Mouse (Mus musculus) kidney, adult 18-20 months (tissue): ENCODE results near the gene Vps29.

ENCODE experiments used
- DNase-seq: peaks from one replicate; pipeline ENCODE4 v3.0.0; 2021

Vps29 gene

DNA sequence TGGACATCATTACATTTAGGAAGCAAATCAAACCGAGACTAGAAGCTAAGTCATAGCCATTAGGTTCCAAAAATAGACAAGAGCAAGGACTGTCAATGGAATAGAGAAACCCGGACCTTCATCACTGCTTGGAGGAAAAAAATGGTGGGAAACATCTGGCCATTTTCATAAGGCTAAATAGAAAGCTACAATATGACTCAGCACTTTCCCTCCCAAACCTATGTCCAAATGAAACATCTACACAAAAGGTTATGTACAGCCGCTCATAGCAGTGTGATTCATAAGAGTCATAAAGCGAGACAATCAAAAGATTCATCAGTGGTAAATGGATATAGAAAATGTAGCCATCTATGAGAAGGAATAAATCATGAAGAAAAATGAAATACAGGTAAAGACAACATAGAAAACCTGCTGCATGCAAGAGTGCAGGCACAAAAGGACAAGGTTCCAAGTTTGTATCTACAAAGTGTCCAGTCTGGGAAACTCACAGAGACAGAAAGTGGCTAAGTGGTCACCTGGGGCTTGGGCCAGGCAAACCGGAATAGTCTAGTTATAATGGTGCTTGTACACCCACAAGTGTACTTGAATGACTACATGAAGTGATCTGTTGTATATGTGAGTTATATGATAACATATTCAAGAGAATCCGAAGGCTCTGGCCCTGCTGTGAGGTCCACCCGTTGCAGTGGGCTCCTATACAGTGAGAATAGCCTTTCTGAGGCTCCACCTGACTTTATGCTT, 17.4 kb upstream of the Vps29 start:
- no peak for DNase-seq

DNA sequence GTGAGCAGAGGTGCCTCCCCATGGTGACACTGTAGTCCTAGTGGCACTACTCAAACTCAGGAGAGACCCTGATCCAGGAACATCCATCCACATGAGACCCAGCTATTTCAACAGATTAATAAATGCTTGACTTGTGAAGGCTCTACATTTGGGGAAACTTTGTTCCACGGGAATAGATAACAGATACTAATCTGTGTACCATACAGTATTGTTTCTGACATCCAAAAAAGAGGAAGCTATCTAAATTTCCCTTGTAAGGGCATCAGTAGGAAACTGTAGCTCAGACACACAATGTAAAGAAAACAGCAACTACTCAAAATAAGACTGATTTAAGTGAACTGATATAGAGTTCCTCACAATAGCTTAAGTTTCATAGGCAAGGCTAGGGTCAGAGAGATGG, 11.3 kb upstream of the Vps29 start:
- no peak for DNase-seq

DNA sequence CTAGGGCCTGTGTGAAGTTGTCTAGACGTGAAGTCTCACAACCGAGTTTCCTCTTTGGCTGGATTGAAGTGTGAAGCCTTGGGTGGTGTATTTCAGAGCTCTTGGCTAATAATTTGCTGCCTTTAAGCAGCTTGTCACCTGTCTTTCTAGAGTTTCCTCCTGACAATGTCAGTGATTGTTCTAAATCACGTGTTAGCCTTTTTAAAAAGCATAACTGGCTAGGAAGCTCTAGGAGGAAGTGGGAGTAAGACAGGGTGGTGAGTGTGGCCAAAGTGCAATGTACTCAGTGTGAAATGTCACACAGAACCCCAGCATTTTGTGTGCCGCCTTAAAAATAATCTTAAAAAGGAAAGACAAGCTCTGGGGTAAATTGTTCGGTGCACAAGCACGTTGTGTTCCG, 10.4 kb upstream of the Vps29 start:
- no peak for DNase-seq

DNA sequence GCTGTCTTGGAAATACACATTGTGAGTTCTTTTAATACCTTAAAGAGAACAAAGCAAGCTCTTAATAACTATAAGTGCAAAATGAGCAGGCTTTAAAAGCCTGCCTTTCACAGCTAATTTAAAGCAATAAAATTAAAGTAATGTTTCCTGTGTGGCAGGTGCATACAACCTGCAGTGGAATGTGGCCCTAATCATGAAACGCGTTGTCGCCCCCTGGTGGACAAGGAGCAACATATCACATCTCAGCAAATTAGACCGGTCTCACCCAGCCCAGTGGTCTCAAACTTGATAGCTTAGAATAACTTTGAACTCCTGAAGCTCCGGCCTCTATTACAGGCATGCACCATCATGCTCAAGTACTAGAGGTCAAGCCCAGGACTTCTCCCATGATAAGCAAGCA, 9.9 kb upstream of the Vps29 start:
- peak; percentile 78 for DNase-seq

DNA sequence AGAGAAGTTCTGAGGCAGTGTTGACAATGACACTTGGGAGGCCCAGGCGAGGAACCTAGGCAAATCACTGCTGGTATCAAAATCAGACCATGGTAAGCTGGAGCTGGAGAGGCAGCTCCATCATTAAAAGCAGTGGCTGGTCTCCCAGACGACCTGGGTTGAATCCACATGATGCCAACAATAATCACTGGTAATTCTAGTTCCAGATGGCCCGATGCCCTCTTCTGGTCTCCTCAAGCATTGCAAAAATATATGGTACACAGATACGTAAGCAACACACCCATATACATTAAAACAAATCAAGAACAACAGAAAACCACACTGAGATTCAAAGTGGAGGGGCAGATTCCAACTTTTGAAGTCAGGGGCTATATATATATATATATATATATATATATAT, 8.4 kb upstream of the Vps29 start:
- DNase-seq = no peak

DNA sequence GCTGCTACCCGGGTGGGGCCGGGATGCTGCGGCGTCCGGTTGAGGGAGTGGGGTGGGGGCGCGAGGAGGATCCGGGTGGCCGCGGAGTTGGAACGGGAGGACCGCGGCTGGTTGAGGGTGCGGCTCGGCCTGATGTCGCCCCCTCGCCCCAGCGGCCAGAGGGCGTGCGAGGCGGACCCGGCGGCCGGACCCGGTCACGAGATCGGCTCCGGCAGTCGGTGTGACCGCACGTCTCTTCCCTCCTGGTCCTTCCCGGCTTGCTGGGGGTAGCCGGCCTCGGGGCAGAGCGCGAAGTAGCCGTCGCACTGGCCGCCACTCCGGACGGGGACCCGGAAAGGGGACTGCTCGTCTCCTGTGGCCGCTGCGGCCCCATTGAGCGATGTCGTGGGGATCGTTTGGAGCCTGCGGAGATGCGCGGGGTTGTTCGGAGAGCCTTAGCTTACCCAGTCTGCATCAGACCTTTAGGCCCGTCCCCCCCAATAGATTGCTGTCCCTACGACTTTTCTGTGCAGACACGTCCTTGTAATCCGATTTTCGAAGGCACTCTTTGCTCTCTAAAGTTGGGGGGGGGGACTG, 411 bp downstream of the Vps29 start:
- no peak for DNase-seq

DNA sequence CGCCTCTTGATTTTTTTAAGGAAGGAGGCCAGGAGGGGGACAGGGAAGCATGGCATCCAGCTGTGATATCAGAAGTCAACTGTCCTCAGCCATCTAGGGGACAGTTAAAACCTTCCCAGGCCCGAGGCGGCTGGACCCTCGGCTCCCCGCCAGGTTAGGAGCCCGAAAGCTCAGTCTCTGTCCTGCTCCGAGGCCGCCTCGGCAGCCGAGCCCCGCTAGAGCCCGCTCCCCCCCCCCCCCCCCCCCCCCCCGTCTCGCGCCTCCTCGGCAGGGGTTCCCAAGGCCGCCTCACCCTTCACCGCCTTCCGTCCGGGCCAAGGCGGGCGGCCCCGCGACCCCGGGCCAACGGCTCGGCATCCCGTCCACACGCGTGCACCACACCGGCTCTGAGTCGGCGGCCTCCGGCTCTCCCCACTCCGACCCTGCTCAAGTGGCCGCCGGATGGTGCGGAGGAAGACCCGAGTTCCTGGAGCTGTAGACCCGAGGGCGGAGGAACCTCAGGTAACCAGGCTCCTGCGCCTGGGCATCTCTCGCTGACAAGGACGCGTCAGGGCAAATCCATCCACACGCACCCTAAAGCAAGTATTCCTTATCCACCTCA, 17.5 kb downstream of the Vps29 start, which contains the start of gene Gpn3:
Gene Gpn3 (plus strand): TSS at position 286 of the 601 bp plus-strand sequence.
- no peak for DNase-seq

DNA sequence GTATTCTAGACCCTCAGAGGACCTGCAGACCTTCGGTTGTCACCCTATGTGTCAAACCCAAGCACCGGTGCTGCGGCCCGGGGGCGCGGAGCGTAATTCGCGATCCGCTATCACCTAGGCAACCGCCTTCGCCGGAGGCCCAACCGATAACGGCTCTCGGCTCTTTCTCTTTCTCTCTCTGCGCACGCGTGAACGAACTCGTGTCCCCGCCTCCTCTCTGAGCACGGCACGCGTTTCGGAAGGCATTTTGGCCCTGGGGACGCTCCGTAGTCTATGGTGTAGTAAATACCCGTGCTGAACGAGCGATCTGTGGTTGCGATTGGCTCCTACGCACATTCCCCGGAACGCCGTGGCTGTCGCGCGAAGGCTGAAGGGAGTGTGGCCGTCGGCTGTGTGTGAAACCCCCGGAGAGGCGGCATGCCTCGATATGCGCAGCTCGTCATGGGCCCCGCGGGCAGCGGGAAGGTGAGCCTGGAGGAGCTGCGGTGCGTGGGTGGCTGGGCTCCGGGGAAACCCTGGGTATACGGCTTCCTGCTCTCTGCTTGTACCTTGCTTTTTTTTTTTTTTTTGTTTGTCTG, 18.1 kb downstream of the Vps29 start, which contains the start of gene Fam216a:
Gene Fam216a (minus strand): TSS at position 173 of the 578 bp plus-strand sequence.
- peak; percentile 99 for DNase-seq

DNA sequence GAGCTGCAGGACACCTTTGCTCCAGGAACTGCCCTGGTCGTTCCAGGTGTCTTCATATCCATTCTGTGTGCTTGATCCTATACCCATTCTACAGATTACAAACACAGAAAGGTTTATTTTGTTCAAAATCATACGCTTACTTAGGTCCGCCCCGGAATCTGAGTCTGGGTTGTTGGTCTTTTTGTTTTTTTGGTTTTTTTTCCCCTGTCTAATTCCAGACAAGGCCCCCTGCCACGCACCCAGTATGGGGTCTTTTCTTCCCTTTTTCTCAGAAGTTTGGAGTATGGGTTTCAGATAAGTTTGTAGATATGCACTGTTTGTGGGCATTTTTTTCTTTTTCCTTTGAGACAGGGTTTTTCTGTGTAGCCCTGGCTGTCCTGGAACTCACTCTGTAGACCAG, 18.7 kb downstream of the Vps29 start:
- DNase-seq = no peak

DNA sequence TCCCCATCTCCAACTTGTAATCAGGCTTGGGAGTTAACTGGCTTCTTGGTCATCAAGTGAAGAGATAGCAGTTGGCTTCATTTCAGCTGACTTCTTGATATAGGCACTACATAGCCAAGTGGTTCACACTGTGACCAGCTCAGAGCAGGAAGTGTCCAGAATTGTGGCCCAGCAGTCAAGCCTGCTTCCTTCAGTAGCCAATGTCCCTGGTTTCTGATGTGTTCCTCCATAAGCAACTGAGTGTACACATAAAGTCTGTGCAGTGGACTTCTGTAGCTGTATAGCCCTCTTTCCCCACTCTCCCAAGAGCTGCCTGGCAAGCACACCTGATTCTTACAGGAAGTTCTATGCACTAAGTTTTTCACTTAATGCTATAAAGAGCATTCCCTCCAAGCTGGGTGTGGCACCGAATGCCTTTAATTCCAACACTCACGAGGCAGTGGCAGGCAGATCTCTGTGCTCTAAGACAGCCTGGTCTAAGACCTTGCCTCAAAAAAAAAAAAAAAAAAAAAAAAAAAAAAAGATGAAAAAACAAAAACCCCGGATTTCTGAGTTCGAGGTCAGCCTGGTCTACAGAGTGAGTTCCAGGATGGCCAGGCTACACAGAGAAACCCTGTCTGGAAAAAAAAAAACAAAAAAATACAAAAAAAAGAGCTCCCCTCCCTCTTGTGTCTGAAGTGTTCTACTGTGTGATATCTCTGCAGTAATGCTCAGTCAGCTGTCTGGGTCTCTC, 23.1 kb downstream of the Vps29 start:
- DNase-seq = no peak

DNA sequence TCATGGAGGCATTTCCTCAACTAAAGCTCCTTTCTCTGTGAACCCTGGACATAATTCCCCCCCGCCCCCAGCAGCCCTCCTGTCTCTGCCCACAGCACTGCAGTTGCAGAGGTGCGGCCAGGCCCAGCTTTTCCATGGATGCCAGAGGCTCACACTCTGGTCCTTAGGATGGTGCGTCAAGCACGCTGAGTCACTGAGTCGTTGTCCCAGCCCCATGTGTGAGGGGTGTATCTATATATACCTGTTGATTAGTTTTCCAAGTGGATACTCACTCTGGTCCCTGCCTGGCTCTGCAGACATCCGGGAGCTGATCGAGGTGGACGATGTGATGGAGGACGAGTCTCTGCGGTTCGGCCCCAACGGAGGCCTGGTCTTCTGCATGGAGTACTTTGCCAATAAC, 24.0 kb downstream of the Vps29 start:
- no peak for DNase-seq

DNA sequence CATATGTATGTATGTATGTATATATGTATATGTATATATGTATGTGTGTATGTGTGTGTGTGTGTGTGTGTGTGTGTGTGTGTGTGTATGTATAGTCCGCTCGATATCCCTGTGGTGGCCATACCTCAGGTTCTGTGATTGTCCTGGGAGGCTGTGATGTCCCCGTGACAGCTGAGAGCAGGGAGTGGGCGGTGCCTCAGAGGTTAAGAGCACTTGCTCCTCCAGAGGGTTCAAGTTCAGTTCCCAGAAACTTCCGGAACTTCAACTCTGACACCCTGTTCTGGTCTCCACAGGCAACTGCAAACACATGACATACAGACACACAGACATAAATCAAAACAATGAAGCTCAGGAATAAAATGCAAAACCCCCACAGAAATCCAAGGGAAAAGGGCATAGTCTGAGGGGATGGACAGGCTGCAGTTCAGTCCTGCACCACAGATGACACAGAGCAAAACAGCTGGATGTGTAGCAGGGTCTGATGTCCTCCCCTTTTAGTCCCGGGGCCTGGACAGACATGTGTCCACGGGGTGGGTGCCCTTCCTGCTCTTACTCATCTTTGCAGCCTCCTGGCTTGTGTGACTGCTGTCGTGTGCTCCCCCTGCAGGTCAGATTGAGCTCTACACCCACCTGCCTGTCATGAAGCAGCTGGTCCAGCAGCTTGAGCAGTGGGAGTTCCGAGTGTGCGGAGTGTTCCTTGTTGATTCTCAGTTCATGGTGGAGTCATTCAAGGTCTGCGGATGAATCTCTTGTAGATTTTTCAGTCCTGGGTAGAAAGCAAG, 25.4 kb downstream of the Vps29 start:
- peak; percentile 78 for DNase-seq

DNA sequence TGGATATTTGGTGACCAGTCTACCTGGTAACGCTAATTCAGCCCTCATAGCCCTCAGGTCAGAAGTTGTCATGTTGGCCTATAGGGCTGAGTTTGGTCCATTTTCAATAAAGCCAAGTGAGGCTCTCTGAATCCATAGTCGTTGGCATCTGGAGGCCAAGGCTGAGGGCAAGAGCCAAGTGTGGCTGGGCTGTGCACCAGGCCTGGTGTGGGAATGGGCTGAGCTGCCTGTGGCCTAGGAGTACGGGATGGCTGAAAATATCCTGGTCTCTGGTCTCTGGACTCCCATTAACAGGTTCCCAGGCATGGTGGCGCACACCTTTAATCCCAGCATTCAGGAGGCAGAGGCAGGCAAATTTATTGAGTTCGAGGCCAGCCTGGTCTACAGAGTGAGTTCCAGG, 35.8 kb downstream of the Vps29 start:
- no peak for DNase-seq

DNA sequence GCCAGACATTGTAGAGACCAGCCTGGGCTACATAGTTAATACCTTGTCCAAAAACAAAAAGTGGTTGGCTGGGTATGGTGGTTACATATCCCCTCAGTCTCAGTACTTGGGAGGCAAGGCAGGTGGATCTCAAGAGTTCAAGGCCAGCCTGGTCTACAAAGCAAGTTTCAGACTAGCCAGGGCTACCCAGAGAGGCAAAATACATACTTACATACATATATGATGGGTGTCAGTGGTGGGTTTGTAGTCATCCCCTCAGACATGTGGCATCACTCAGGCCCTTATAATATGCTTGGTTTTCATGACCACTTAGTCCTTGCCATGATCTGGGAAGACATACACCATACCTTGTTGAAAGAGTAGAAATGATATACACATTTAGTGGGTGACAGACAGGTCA, 36.5 kb downstream of the Vps29 start:
- no peak for DNase-seq

DNA sequence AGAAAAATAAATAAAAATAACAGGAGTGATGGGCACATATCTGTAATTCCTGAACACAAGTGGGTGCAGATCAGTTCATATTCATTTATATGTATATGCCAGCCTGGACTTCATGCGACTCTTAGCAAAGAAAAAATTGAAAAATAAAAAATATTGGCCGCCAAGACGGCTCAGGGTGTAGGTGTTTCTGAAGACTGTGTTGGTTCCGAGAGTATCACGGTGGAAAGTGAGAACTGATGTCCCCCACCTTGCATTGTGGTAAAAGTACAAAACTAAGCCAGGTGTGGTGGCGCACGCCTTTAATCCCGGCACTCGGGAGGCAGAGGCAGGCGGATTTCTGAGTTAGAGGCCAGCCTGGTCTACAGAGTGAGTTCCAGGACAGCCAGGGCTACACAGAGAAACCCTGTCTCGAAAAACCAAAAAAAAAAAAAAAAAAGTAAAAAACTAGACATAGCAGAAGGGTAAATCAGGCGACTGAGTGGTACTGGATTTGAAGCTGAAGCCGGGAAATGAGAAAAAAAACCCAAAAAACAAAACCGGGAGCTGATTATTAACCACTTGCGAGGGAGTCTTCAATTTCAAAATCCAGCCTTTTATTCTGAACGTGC, 37.1 kb downstream of the Vps29 start:
- DNase-seq = no peak

DNA sequence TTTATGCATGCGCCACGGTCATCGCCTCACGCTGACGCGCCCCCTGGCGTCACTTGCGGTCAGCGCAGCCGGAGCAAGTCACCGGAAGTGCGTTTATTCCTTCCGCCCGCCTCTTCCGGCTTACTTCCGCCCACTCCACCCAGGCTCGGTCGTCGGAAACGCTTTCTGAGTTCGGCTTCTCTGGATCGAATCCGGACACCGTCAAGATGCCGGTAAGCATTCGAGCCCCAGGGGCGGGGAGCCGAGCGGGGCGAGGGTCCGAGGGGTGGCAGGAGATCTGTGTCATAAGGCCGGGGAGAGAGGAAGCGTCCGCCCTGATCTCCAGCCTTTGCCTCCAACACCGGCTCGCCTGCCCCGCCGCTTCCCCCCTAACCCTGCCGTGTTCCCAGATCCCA, 37.6 kb downstream of the Vps29 start, which contains the start of gene Arpc3:
Gene Arpc3 (plus strand): TSS at position 93 of the 395 bp plus-strand sequence.
- DNase-seq = peak; percentile 94

DNA sequence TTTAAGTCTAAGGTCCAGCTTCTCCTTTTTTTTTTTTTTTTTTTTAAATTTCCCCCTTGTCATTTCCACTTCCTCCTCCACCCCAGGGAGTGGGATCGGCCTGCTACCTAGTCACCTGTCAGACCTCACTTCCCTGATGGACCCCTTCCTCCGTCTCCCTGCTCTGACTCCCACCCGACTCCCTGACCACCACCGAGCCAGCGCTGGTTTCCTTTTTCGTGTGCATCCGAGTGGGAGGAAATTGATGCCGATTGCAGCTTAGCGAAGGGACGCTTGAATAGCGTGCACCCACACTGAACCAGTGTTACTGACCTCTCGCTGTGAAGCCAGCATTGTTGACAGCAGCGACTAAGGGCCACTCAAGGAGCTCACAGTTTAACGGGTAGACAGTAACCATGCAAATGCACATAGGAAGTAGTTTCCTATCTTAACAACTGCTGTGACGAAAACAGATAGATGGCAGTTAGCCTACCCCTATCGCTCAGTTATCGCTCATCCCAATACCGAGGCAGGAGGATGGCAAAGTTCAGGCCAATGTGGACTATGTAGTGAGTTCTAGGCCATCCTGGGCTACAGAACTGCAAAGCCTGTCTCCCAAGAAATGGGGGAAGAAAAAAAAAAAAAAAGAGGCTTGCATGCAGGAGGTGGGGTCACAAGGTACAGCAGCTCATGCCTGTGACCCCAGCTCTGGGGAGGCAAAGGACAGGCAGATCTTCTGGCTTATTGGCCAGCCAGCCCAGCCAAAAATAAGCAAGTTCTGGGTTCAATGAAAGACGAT, 38.2 kb downstream of the Vps29 start:
- peak; percentile 35 for DNase-seq

DNA sequence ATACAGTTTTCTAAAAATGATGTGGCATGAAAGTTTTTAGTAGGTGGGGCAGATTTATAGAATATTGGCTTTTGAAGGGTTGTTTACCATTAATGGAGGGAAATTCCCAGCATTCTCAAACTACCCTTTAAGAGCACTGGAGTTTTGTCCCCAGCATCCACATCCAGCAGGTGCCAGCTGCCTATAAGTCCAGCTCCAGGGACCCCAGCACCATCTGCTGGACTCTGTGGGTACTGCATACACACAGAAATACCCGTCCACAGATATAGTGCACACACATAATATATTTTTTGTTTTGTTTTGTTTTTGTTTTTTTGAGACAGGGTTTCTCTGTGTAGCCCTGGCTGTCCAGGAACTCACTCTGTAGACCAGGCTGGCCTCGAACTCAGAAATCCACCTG, 39.7 kb downstream of the Vps29 start:
- DNase-seq = peak; percentile 85

DNA sequence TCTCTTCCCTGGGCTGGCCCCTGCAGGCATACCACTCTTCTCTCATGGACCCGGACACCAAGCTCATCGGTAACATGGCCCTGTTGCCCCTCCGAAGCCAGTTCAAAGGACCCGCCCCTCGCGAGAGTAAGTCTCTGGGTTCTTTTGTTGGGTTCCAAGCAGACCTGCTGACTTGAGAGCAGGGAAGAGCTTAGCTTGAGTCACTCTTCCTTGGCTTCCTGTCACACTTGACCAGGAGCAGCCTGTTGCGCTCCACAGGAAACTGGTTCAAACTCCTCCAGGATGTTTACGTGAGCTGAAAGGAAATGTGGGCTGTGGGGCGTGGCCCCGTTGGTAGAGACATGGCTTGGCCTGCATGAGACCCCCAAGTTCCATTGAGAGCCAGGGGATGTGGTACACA, 42.6 kb downstream of the Vps29 start:
- peak; percentile 55 for DNase-seq

DNA sequence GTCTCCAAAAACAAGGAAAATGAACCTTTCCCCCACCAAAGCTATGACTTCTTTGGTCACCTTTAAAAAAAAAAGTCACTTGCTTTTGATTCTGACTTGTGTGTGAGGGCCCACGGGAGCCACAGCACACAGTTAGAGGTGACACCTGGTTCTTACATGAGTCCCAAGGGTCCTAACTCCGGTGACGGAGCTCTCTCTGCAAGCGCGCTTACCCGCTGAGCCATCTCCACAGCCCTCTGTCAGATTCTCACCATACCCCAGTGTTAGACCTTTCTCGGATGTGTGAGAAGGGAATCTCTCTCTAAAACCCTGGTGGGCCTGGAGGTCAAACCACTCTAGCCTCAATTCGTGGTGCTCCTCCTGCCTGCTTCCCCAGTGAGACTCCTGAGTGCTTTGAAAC, 43.3 kb downstream of the Vps29 start:
- no peak for DNase-seq

DNA sequence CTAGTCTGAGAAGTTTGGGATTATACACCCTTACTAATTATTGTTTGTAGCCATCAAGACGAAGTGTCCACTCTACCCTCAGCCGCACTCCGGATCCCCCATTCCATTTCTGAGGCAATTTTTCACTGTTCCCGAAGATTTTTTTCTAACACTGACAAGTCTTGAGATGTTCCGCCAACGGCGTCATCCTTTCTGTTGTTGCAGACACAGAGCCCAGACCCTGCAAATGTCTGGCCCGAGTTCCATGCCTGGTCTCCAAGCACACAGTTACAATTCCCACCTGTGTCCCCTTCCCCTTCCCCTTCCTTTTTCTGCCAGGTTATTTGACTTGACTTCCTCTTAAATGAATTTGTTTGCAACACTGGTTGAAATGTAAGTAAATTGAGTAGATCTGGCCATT, 45.7 kb downstream of the Vps29 start:
- no peak for DNase-seq
